Mouse (Mus musculus): ENCODE measurements around the gene Cd200.

Cd200 gene

GRCm38 (mm10) chr16:45336478-45336877 is 72.4 kb downstream of the Cd200 start:
- no peak for DNase-seq (ENCODE audit: low spot score)

GRCm38 (mm10) chr16:45334891-45335290 is 74.0 kb downstream of the Cd200 start:
- DNase-seq (ENCODE audit: low spot score), result no peak

DNA sequence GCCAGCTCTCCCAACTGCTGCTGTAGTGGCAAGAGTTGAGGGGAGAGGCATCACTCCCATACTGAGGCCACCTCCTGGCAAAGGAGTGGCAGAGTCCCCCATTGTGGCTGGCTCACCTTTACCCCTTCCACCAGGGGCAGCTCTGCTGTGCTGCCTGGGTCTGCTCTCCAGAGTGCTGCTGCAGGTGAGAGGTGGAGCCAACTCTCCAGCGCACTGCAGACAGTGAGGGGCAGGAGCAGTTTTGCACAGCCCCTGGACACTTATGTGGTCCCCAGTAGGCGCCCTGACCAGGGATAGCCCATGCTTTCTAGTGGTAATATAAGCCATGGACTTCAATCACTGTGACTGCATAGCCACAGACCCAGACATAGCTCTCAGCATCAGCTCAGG is 74.5 kb downstream of the Cd200 start:
- DNase-seq (ENCODE audit: low spot score), result no peak

GRCm38 (mm10) chr16:45333678-45334375 is 75.0 kb downstream of the Cd200 start:
- no peak for DNase-seq (ENCODE audit: low spot score)

- DNase-seq (ENCODE audit: low spot score), result no peak
Observed at GRCm38 (mm10) chr16:45332591-45332990, 76.3 kb downstream of the Cd200 start.

Measured in retina, embryonic 14.5 days (tissue).